Mouse (Mus musculus) CD4-positive naive resting alpha-beta T cell, adult 76 days (primary cell): ENCODE measurements around the gene Ccl5. TPM values are rescaled to one million over a fixed set of nuclear protein-coding genes. Genes with fewer than 3 reads are reported as not detected.

ENCODE experiments used
- total RNA-seq: library from RNA; stranded (reverse); gene quantifications from one replicate; pipeline ENCODE4 v1.2.4, GENCODE M21; 2023

Ccl5 gene
- 52.5 TPM for total RNA-seq

GRCm38 (mm10) chr11:83530360-83530759 lies at the start of gene Ccl5:
Gene Ccl5, minus strand, starts transcription at chr11:83530518.

GRCm38 (mm10) chr11:83578186-83578760 lies 48.0 kb upstream of the Ccl5 start, which contains the start of gene Ccl9:
Gene Ccl9, minus strand, starts transcription at chr11:83578636.

GRCm38 (mm10) chr11:83522075-83522474 lies 8.2 kb downstream of the Ccl5 start, which contains the start of gene Heatr9:
Gene Heatr9, minus strand, starts transcription at chr11:83522175.

Other genes with a start within 250 kb of the Ccl5 start
- 0.64 TPM for gene Slfn14, start 243.8 kb downstream of the Ccl5 start, total RNA-seq
- gene Ap2b1, start 231.5 kb downstream of the Ccl5 start, total RNA-seq: 80.6 TPM
- gene Pex12, start 227.9 kb downstream of the Ccl5 start, total RNA-seq: 14.5 TPM
- gene Rasl10b, start 121.4 kb downstream of the Ccl5 start, total RNA-seq: 0.35 TPM
- gene Gas2l2, start 101.1 kb downstream of the Ccl5 start, total RNA-seq: not detected
- not detected for gene 1700020L24Rik, start 92.8 kb downstream of the Ccl5 start, total RNA-seq
- not detected for gene Mmp28, start 67.4 kb downstream of the Ccl5 start, total RNA-seq
- gene Taf15, start 57.4 kb downstream of the Ccl5 start, total RNA-seq: 141 TPM
- gene Heatr9, start 8.3 kb downstream of the Ccl5 start, total RNA-seq: not detected
- gene Ccl9, start 48.1 kb upstream of the Ccl5 start, total RNA-seq: 0.44 TPM
- 5.0 TPM for gene Ccl6, start 62.6 kb upstream of the Ccl5 start, total RNA-seq
- not detected for gene Rpl9-ps1, start 115.1 kb upstream of the Ccl5 start, total RNA-seq
- 12.7 TPM for gene Ccl3, start 118.8 kb upstream of the Ccl5 start, total RNA-seq
- 11.0 TPM for gene Ccl4, start 132.1 kb upstream of the Ccl5 start, total RNA-seq
- gene Wfdc17, start 173.5 kb upstream of the Ccl5 start, total RNA-seq: not detected
- gene Wfdc18, start 178.5 kb upstream of the Ccl5 start, total RNA-seq: not detected
- gene Wfdc21, start 216.4 kb upstream of the Ccl5 start, total RNA-seq: not detected
- gene Heatr6, start 223.2 kb upstream of the Ccl5 start, total RNA-seq: 39.2 TPM